Comparison of ENCODE assay signal across 32 mouse cellular contexts in the genomic region with DNA sequence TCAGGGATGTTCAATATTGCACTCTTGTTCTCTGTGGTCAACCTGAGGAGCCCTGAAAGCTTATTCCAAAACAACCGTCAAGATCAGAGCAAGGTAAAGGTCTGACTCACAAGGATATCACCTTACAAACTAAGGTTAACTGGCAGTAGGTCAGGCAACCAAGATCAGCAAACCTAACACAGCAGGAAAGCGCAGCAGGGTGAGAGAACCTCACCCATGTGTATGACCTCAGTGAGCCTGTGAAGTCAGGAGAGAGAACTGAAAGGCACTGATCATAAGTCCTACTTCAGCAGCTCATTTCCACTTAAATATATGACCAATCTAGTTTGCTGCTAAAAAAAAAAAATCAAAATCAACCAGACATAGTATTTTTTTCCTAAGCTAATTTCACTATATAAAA. TPM values are rescaled to one million over a fixed set of nuclear protein-coding genes. Genes with fewer than 3 reads are reported as not detected.
"Had no signal": no experiment of that assay in that cellular context is flagged by ENCODE, and none has a peak within 500 bp of the region (broad histone marks: within the 10 kb centered on the region; RNA-seq: fewer than 3 reads in every experiment).

No protein-coding gene starts in this region.

- H3K9ac ChIP-seq: limb, embryonic 12.5 days; limb, embryonic 13.5 days; limb, embryonic 15.5 days; liver, embryonic 12.5 days; liver, embryonic 13.5 days; liver, embryonic 14.5 days; liver, embryonic 15.5 days; liver, postnatal 0 days; lung, embryonic 14.5 days; lung, embryonic 15.5 days; midbrain, embryonic 12.5 days; midbrain, embryonic 13.5 days; midbrain, embryonic 15.5 days; neural tube, embryonic 12.5 days had no signal

- H3K9me3 ChIP-seq: limb, embryonic 10.5 days; limb, embryonic 12.5 days; limb, embryonic 13.5 days; limb, embryonic 15.5 days; liver, embryonic 12.5 days; liver, embryonic 13.5 days; liver, embryonic 15.5 days; lung, embryonic 15.5 days; megakaryocyte, embryonic 14.5 days; midbrain, embryonic 12.5 days; midbrain, embryonic 13.5 days; midbrain, embryonic 15.5 days; neural tube, embryonic 12.5 days had no signal

- H3K4me3 ChIP-seq: limb, embryonic 10.5 days; limb, embryonic 12.5 days; limb, embryonic 13.5 days; limb, embryonic 15.5 days; liver, embryonic 12.5 days; liver, embryonic 13.5 days; liver, embryonic 15.5 days; lung, embryonic 15.5 days; megakaryocyte, embryonic 14.5 days; midbrain, embryonic 12.5 days; midbrain, embryonic 13.5 days; midbrain, embryonic 15.5 days; myocyte; neural tube, embryonic 12.5 days had no signal

- H3K36me3 ChIP-seq: limb, embryonic 15.5 days; liver, embryonic 15.5 days; midbrain, embryonic 15.5 days had no signal

- DNase-seq: left cerebral cortex, postnatal 4 days; liver; liver, embryonic 13.5 days; liver, postnatal 0 days; lung, adult 18-20 months; lung, adult 2 months; lung, embryonic 14.5 days; lung, postnatal 10 days; lung, postnatal 14 days; lung, postnatal 36 days; lung, postnatal 4 days; midbrain, embryonic 14.5 days had no signal

- H3K4me1 ChIP-seq: limb, embryonic 15.5 days; neural tube, embryonic 12.5 days had no signal

- H3K27ac ChIP-seq: limb, embryonic 10.5 days; limb, embryonic 12.5 days; limb, embryonic 13.5 days; limb, embryonic 15.5 days; liver, embryonic 12.5 days; liver, embryonic 13.5 days; liver, embryonic 14.5 days; liver, embryonic 15.5 days; lung, embryonic 15.5 days; macrophage; midbrain, embryonic 12.5 days; midbrain, embryonic 13.5 days; midbrain, embryonic 15.5 days; neural tube, embryonic 12.5 days had no signal

- ATAC-seq: liver, embryonic 12.5 days; liver, postnatal 0 days; lung, postnatal 0 days; midbrain, embryonic 13.5 days; midbrain, embryonic 15.5 days; midbrain, embryonic 16.5 days had no signal

- H3K4me2 ChIP-seq: limb, embryonic 12.5 days; limb, embryonic 13.5 days; limb, embryonic 15.5 days; liver, embryonic 11.5 days; liver, embryonic 12.5 days; liver, embryonic 13.5 days; liver, embryonic 15.5 days; lung, embryonic 14.5 days; lung, embryonic 15.5 days; midbrain, embryonic 12.5 days; midbrain, embryonic 13.5 days; midbrain, embryonic 15.5 days; neural tube, embryonic 12.5 days had no signal

- H3K27me3 ChIP-seq: limb, embryonic 12.5 days; limb, embryonic 13.5 days; limb, embryonic 15.5 days; liver, embryonic 12.5 days; liver, embryonic 13.5 days; liver, embryonic 15.5 days; lung, embryonic 15.5 days; megakaryocyte, embryonic 14.5 days; midbrain, embryonic 12.5 days; midbrain, embryonic 13.5 days; midbrain, embryonic 15.5 days; neural tube, embryonic 12.5 days had no signal

RNA-seq across cellular contexts. Expression of gene Gpr65, which starts 16.0 kb away (rescaled TPM):
- total RNA-seq: left cerebral cortex, postnatal 14 days; left cerebral cortex, postnatal 25 days had no signal
- polyA plus RNA-seq: myocyte had no signal
